Mouse (Mus musculus) spleen, adult 2 months (tissue): ENCODE data around the gene Slc2a2.

Experiments used
- CTCF ChIP-seq: fragments of 200-500 bp; IDR thresholded peaks from 2 replicates; pipeline ENCODE4 v1.5.1; 2011; ENCODE audit warnings: mild to moderate bottlenecking, inconsistent platforms; ENCODE audit not compliant: insufficient read depth, insufficient read length, insufficient replicate concordance; ENCODE audit errors: extremely low read depth
- POLR2A ChIP-seq: fragments of 200-500 bp; IDR thresholded peaks from 2 replicates; pipeline ENCODE4 v1.6.1; 2011; ENCODE audit warnings: low read depth, low read length, inconsistent platforms

GRCm38 (mm10) chr3:28652574-28652973 is 45.1 kb upstream of the Slc2a2 start:
- no peak for TF ChIP-seq CTCF
- TF ChIP-seq POLR2A: no peak
